Mouse (Mus musculus) kidney, postnatal 0 days (tissue): ENCODE measurements around the gene Nrp2. TPM values are rescaled to one million over a fixed set of nuclear protein-coding genes. Genes with fewer than 3 reads are reported as not detected.
A peak's percentile ranks its signal among the peaks of the same experiment; 100 is the strongest.

Experiments used
- ATAC-seq: fragments of 200-750 bp; cut with Nextera tagmentation; replicated peaks from 2 replicates; pipeline ENCODE4 v1.8.0; 2017; ENCODE audit warnings: low read depth, moderate number of reproducible peaks, moderate TSS enrichment, moderate library complexity; ENCODE audit not compliant: low FRiP score
- DNase-seq: peaks from one replicate; pipeline ENCODE4 v3.0.0-alpha.2; 2016; ENCODE audit warnings: low spot score
- H3K27ac ChIP-seq: fragments of 300-500 bp; sonication (generic); 2 replicates; pipeline ENCODE4 v1.5.1; 2014; ENCODE audit warnings: mild to moderate bottlenecking
- H3K27me3 ChIP-seq: fragments of 300-500 bp; sonication (generic); 2 replicates; pipeline ENCODE4 v1.6.1; 2014; ENCODE audit warnings: low read length, mixed read lengths; ENCODE audit not compliant: insufficient read depth
- H3K36me3 ChIP-seq: fragments of 300-500 bp; sonication (generic); 2 replicates; pipeline ENCODE4 v1.6.1; 2014; ENCODE audit warnings: low read length, mixed read lengths; ENCODE audit not compliant: insufficient read depth
- H3K4me1 ChIP-seq: fragments of 300-500 bp; sonication (generic); replicated peaks from 2 replicates; pipeline ENCODE4 v1.6.1; 2014; ENCODE audit warnings: antibody characterized with exemption, low read length, mixed read lengths; ENCODE audit not compliant: insufficient read depth
- H3K4me2 ChIP-seq: fragments of 300-500 bp; sonication (generic); 2 replicates; pipeline ENCODE4 v1.6.1; 2014; ENCODE audit warnings: mild to moderate bottlenecking, low read length, moderate library complexity, mixed read lengths
- H3K4me3 ChIP-seq: fragments of 300-500 bp; sonication (generic); replicated peaks from 2 replicates; pipeline ENCODE4 v1.5.1; 2014; ENCODE audit warnings: low read depth, low read length
- H3K9ac ChIP-seq: fragments of 300-500 bp; sonication (generic); 2 replicates; pipeline ENCODE4 v1.6.1; 2014; ENCODE audit warnings: low read depth, low read length
- H3K9me3 ChIP-seq: fragments of 300-500 bp; sonication (generic); replicated peaks from 2 replicates; pipeline ENCODE4 v1.6.1; 2016; ENCODE audit warnings: low read length, inconsistent platforms, mixed read lengths
- CTCF ChIP-seq: IDR thresholded peaks from 2 replicates; pipeline ENCODE4 v1.5.1; 2016; ENCODE audit warnings: antibody characterized with exemption, low read depth, mild to moderate bottlenecking, moderate library complexity
- WGBS: fragments of 180-500 bp; shearing (Covaris S2); extraction: QIAGEN DNeasy Blood & Tissue Kit; methylation state at CpG from one replicate; pipeline ENCODE4 v1.1.7; 2014; 5-methylcytosine and 5-hydroxymethylcytosine counted together
- polyA plus RNA-seq: library from polyadenylated mRNA; unstranded; fragments of >200 nt; fragmentation: Nextera tagmentation; extraction: Ambion mirVana; gene quantifications from 2 replicates; pipeline ENCODE4 v1.2.1, GENCODE M21; 2015

Gene Nrp2
- polyA plus RNA-seq, 1 experiment from 2014 or later, result 5.6 TPM

DNA sequence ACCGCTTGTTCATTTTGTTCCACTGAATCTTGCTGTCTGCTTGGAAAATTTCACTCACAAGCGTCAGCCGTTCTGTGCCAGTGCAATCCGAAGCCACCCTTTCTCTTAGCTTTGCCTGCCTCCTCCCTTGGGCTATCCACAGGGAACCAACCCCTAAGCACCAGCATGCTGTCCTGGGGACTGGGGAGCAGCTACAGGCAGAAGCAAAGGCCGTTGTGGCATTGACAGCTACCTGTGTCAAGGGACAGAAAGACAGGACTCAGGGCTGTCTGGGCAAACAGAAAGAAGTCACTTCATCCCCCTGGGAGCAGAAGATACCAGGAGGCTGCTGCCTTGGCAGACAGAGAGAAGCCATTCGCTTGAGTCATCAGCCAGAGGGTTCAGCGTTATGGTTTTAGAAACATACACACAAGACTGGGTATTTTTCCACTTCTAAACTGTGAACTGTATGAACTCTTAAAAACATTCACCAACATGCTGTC lies 18.7 kb downstream of the Nrp2 start:
- no peaks in the 10 kb centered on the region for H3K9me3 ChIP-seq
- 0 out of 2 replicates have a peak, but pooled peaks cover 4% of the 10 kb centered on the region for H3K4me1 ChIP-seq
- no peak for TF ChIP-seq CTCF
- ATAC-seq, result no peak
- no peak overlapping the region for H3K9ac ChIP-seq
- H3K36me3 ChIP-seq, result 0 out of 2 replicates have a peak, but pooled peaks cover 4% of the 10 kb centered on the region
- WGBS, result 77% methylated on average over 7 of the region's 7 CpGs
- H3K27me3 ChIP-seq, result no peaks in the 10 kb centered on the region
- H3K4me3 ChIP-seq, result no peak overlapping the region
- no peak overlapping the region for H3K4me2 ChIP-seq
- DNase-seq, result no peak
- no peak overlapping the region for H3K27ac ChIP-seq

DNA sequence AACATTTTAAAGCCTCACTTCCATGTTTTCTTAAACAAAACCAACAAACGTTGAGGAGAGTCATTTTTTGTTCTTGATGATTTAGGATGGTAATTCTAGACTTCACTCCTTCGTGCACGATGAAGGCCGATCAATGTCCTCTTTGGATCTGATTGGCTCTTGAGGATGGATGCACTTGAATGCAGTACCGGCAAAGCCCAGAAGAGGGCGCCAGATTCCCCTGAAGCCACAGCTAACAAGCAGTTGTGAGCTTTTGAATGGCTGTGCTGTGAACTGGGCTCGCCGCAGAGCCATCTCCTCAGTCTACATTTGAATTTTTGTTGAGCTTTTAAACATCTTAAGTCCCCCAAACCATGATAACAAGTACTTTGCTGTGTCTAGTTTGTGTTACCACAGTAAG lies 19.4 kb downstream of the Nrp2 start:
- Histone ChIP-seq H3K27me3 (no peaks in the 10 kb centered on the region), H3K36me3 (0 out of 2 replicates have a peak, but pooled peaks cover 4% of the 10 kb centered on the region), H3K4me1 (0 out of 2 replicates have a peak, but pooled peaks cover 4% of the 10 kb centered on the region), H3K4me3 (no peak overlapping the region), H3K9ac (no peak overlapping the region), H3K27ac (no peak overlapping the region), H3K4me2 (no peak overlapping the region), H3K9me3 (no peaks in the 10 kb centered on the region)
- TF ChIP-seq CTCF, result peak; percentile 69
- 75% methylated on average over 8 of the region's 8 CpGs for WGBS
- DNase-seq (no peak), ATAC-seq (no peak)

DNA sequence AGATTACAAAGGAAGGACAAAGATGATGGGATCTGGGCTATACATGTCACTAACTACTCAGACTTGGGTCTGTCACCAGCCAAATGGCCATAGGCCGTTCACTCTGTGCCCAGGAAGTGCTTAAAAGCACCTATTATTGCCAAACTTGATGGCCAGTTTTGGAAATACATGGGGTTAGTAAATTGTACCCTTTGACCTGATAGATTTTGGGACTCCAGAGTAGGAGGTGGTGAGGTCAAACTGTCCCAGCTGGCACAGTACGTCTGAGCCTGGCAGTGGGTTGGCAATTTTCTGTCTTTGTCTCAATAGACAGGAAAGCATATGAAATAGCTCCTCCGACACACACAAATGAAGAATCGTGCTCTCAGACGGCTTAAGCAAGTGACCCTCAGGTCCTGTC lies 20.8 kb downstream of the Nrp2 start:
- TF ChIP-seq CTCF, result no peak
- Histone ChIP-seq H3K4me1 (peaks cover 12% of the 10 kb centered on the region), H3K27me3 (no peaks in the 10 kb centered on the region), H3K9ac (no peak overlapping the region), H3K36me3 (0 out of 2 replicates have a peak, but pooled peaks cover 4% of the 10 kb centered on the region), H3K9me3 (no peaks in the 10 kb centered on the region), H3K4me3 (no peak overlapping the region), H3K4me2 (no peak overlapping the region), H3K27ac (peak overlapping the region; percentile 67; the same call in 1 of the 2 replicates)
- DNase-seq, result no peak
- 78% methylated on average over 5 of the region's 5 CpGs for WGBS
- ATAC-seq, result no peak

DNA sequence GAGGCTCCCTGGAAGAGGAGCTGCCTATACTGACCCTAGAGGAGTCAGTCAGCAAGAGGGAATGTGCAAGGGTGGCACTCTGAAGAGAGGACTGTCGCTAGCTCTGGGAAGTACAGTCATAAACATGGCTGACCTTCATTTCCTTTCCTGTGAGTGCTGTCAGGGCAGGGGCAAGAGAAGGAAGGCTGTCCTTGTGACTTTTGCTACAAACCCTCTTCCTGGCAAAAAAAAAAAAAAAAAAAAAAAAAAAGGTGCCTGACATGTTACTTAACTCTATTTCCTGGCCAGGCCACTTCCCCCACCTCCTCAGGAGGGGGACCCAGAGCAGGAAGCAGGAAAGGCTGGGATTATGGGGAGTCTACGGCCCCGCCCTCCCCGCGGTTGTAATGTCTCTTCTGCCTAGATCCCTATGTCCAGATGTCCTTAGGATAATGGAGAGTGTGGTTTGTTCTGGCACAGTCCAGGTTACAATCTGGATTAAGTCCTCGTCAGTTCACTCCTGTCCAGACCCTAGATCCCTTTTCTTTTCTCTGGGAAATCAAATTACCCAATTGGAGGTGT lies 21.5 kb downstream of the Nrp2 start:
- 0 out of 2 replicates have a peak, but pooled peaks cover 4% of the 10 kb centered on the region for H3K36me3 ChIP-seq
- no peak for TF ChIP-seq CTCF
- no peak overlapping the region for H3K4me3 ChIP-seq
- H3K27me3 ChIP-seq, result no peaks in the 10 kb centered on the region
- ATAC-seq, result no peak
- H3K4me1 ChIP-seq, result peaks cover 14% of the 10 kb centered on the region
- H3K27ac ChIP-seq, result peak overlapping the region; percentile 67; the same call in 1 of the 2 replicates
- peak; percentile 68 for DNase-seq
- no peak overlapping the region for H3K9ac ChIP-seq
- H3K9me3 ChIP-seq, result no peaks in the 10 kb centered on the region
- H3K4me2 ChIP-seq, result no peak overlapping the region
- WGBS, result 57% methylated on average over 6 of the region's 6 CpGs

DNA sequence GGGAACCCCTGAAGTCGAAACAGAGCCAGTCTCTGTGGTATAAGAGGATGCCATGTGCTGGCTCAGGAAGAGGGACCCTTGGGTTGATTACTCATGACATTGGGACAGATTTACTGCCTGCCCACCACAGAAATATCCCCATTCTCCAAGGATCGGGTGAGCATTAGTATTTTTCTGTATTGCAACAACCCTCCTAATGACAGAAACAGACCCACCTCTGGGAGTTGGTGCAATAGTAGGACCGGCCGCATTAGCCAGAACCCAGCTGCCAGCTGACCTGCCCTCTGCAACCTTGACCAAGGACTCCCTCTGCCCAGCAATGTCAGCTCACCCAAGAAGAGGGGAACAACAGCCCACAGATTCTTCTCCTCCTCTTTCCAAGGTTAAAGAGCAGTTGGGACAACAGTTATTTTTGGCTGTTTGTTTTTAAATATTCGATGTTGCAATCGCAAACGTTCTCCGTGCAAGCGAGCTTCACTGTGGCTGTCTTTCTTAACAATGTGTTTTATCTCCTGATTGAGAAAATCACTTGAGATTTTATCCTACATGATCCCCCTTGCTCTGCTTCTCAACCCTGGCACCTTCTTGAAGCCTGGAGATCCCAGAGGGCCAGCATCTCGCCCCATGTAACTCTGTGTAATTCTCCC lies 22.1 kb downstream of the Nrp2 start:
- ATAC-seq, result no peak
- Histone ChIP-seq H3K4me2 (no peak overlapping the region), H3K36me3 (0 out of 2 replicates have a peak, but pooled peaks cover 4% of the 10 kb centered on the region), H3K9ac (no peak overlapping the region), H3K4me3 (no peak overlapping the region), H3K27me3 (no peaks in the 10 kb centered on the region), H3K9me3 (no peaks in the 10 kb centered on the region), H3K4me1 (peaks cover 14% of the 10 kb centered on the region), H3K27ac (peak overlapping the region; percentile 66; the same call in 1 of the 2 replicates)
- no peak for TF ChIP-seq CTCF
- no peak for DNase-seq
- WGBS, result 37% methylated on average over 10 of the region's 10 CpGs

DNA sequence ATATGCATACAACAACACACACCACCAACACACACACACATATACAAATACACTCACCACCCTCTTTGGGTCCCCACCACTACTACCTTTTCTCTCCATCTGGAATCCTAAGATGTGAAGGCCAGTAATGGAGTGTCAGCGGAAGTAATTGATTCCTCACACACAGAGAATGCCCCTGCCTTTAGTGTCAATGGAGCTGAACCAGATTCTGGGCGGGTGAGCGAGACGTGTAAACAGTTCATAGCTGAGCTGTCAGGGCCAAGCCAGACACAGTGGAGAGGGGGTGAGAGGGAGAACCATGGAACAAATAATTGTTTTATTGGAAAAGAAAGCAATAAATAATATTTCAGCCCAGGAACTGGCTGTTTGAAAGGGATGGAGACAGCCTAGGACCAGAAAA lies 24.1 kb downstream of the Nrp2 start:
- Histone ChIP-seq H3K36me3 (0 out of 2 replicates have a peak, but pooled peaks cover 4% of the 10 kb centered on the region), H3K4me2 (no peak overlapping the region), H3K4me1 (peaks cover 14% of the 10 kb centered on the region), H3K9me3 (no peaks in the 10 kb centered on the region), H3K4me3 (no peak overlapping the region), H3K9ac (no peak overlapping the region), H3K27ac (no peak overlapping the region), H3K27me3 (no peaks in the 10 kb centered on the region)
- TF ChIP-seq CTCF, result no peak
- WGBS, result 40% methylated on average over 4 of the region's 4 CpGs
- ATAC-seq, result no peak; the same call in 1 of the 2 replicates
- peak; percentile 66 for DNase-seq
